Mouse (Mus musculus): ENCODE results near the gene Pcsk6.

DNA sequence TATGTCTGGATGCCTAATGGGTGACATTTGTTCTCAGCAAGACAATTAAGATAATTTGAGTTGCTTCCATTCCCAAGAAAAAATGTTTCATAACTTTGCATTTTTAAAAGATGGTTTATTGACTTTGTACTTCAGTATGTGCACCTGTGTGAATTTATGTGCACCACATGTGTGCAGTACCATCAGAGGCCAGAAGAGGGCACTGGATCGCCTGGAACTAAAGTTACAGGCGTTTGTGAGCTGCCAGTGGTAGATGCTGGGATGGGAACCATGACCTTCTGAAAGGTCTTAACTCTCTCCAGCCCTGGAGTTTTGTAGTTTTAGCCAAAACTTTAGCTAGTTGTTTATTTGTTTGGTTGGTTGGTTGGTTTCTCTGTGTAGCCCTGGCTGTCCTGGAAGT is 18.3 kb upstream of the Pcsk6 start:
- TF ChIP-seq CTCF (IDR thresholded peaks at IDR 0.05; ENCODE audit: borderline replicate concordance, insufficient read depth, low read depth, low read length) (no peak), POLR2A (IDR thresholded peaks at IDR 0.05; ENCODE audit: borderline replicate concordance, insufficient read depth, low read length) (no peak)

Data from cerebellum, adult 2 months (tissue).